Mouse (Mus musculus): ENCODE data around the gene Podn.

Podn gene

GRCm38 (mm10) chr4:108007532-108008103 lies 88.6 kb downstream of the Podn start:
- no peak for DNase-seq (ENCODE audit: low read depth, low spot score)

GRCm38 (mm10) chr4:108005328-108005727 lies 90.9 kb downstream of the Podn start:
- DNase-seq (ENCODE audit: low read depth, low spot score), result no peak

GRCm38 (mm10) chr4:107999380-107999779 lies 96.9 kb downstream of the Podn start:
- no peak for DNase-seq (ENCODE audit: low read depth, low spot score)

- DNase-seq (ENCODE audit: low read depth, low spot score), result no peak
These were observed 97.5 kb downstream of the Podn start for GRCm38 (mm10) chr4:107998641-107999332.

- no peak for DNase-seq (ENCODE audit: low read depth, low spot score)
These were observed 99.7 kb downstream of the Podn start for GRCm38 (mm10) chr4:107996418-107996986.

GRCm38 (mm10) chr4:107995727-107996126 lies 100.5 kb downstream of the Podn start:
- DNase-seq (ENCODE audit: low read depth, low spot score), result no peak

- no peak for DNase-seq (ENCODE audit: low read depth, low spot score)
These were observed 101.2 kb downstream of the Podn start for GRCm38 (mm10) chr4:107995011-107995410.

- no peak for DNase-seq (ENCODE audit: low read depth, low spot score)
These were observed 104.4 kb downstream of the Podn start for GRCm38 (mm10) chr4:107991879-107992278.

- DNase-seq (ENCODE audit: low read depth, low spot score), result no peak
These were observed 105.4 kb downstream of the Podn start for GRCm38 (mm10) chr4:107990818-107991217.

GRCm38 (mm10) chr4:107988931-107989330 lies 107.3 kb downstream of the Podn start:
- DNase-seq (ENCODE audit: low read depth, low spot score), result no peak

GRCm38 (mm10) chr4:107986386-107987168 lies 109.7 kb downstream of the Podn start:
- DNase-seq (ENCODE audit: low read depth, low spot score), result no peak

- DNase-seq (ENCODE audit: low read depth, low spot score), result no peak
These were observed 110.4 kb downstream of the Podn start for GRCm38 (mm10) chr4:107985812-107986211.

GRCm38 (mm10) chr4:107984282-107984981 lies 111.8 kb downstream of the Podn start:
- DNase-seq (ENCODE audit: low read depth, low spot score), result no peak

GRCm38 (mm10) chr4:107983717-107984116 lies 112.5 kb downstream of the Podn start:
- no peak for DNase-seq (ENCODE audit: low read depth, low spot score)

GRCm38 (mm10) chr4:107980002-107980600 lies 116.1 kb downstream of the Podn start:
- DNase-seq (ENCODE audit: low read depth, low spot score), result no peak

- no peak for DNase-seq (ENCODE audit: low read depth, low spot score)
These were observed 116.7 kb downstream of the Podn start for GRCm38 (mm10) chr4:107979530-107979929.

- no peak for DNase-seq (ENCODE audit: low read depth, low spot score)
These were observed 118.7 kb downstream of the Podn start for GRCm38 (mm10) chr4:107977593-107977992.

- DNase-seq (ENCODE audit: low read depth, low spot score), result no peak
These were observed 121.2 kb downstream of the Podn start for GRCm38 (mm10) chr4:107975004-107975403.

GRCm38 (mm10) chr4:107974527-107974926 lies 121.7 kb downstream of the Podn start:
- no peak for DNase-seq (ENCODE audit: low read depth, low spot score)

GRCm38 (mm10) chr4:107971162-107971561 lies 125.1 kb downstream of the Podn start:
- no peak for DNase-seq (ENCODE audit: low read depth, low spot score)

- no peak for DNase-seq (ENCODE audit: low read depth, low spot score)
These were observed 126.5 kb downstream of the Podn start for GRCm38 (mm10) chr4:107969781-107970180.
